Mouse (Mus musculus): ENCODE measurements around the gene Cttnbp2nl. TPM values are rescaled to one million over a fixed set of nuclear protein-coding genes. Genes with fewer than 3 reads are reported as not detected.

The Cttnbp2nl gene
- total RNA-seq, 1 experiment, result 13.5 TPM

DNA sequence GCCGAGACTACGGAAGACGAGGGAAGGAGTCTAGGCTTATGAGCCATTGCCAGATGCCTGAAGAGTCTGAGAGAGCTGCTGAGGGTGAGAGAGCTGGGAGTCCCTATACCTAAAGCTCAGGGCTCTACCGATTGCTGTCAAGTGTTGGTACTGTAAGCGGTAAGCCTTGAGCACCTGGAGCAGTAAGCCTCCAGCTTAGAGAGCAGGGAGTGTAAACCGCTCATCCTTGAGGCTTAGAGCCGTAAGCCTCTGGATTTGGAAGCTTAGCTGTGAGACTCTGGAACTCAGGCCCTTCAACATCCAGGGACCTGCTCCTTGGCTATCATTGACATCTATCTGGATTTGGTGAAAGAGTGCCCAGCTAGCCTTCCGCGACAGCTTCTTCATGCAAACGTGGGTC is 19.6 kb upstream of the Cttnbp2nl start:
- no peak for TF ChIP-seq MAFK (IDR thresholded peaks at IDR 0.05; ENCODE audit: insufficient read depth, low read depth, low read length)
- TF ChIP-seq ZC3H11A (IDR thresholded peaks at IDR 0.05; ENCODE audit: borderline replicate concordance, low read depth, low read length), result no peak
- no peak for TF ChIP-seq ZNF384 (IDR thresholded peaks at IDR 0.05; ENCODE audit: low read depth, low read length)
- TF ChIP-seq CHD2 (IDR thresholded peaks at IDR 0.05; ENCODE audit: low read depth, low read length), result no peak
- TF ChIP-seq HCFC1 (IDR thresholded peaks at IDR 0.05; ENCODE audit: borderline replicate concordance, insufficient read depth, low read length), result no peak
- H3K9ac ChIP-seq (ENCODE audit: insufficient read depth, low read depth, low read length, poor library complexity, severe bottlenecking), result no peak overlapping the region
- in situ Hi-C loops (cut with MboI; ENCODE audit: low sequenced_read_pairs in 2 of 2, unreplicated experiment in 2 of 2), result loop anchor here in 1 of 2 experiments (25.0 kb wide), 1 partner anchor 310 kb away; no protein-coding TSS in a partner anchor

DNA sequence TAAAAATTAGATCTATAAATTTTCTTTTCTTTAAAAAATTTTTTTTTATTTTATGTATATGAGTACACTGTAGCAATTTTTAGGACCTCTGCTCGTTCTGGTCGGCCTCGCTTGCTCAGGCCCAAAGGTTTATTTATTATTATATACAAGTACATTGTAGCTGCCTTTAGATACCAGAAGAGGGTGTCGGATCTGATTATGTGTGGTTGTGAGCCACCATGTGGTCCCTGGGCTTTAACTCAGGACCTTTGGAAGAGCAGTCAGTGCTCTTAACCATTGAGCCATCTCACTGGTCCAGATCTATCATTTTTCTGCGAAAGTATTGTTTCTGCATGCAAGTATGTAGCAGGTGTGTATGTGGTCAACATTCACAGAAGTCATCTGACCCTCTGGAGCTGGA is 18.3 kb upstream of the Cttnbp2nl start:
- H3K27ac ChIP-seq (ENCODE audit: insufficient read depth, low read depth, low read length, poor library complexity, severe bottlenecking), result no peak overlapping the region
- in situ Hi-C loops (cut with MboI; ENCODE audit: low sequenced_read_pairs in 2 of 2, unreplicated experiment in 2 of 2), result loop anchor here in 1 of 2 experiments (25.0 kb wide), 1 partner anchor 309 kb away; no protein-coding TSS in a partner anchor
- no peak overlapping the region for H3K4me3 ChIP-seq (ENCODE audit: insufficient read depth in 1 of 2, low read depth in 1 of 2, low read length in 2 of 2, poor library complexity in 1 of 2, severe bottlenecking in 1 of 2)
- no peaks in the 10 kb centered on the region for H3K4me1 ChIP-seq (ENCODE audit: control insufficient read depth in 2 of 2, insufficient read depth in 2 of 2, low read length in 2 of 2, poor library complexity in 1 of 2)
- no peaks in the 10 kb centered on the region for H3K36me3 ChIP-seq (ENCODE audit: control insufficient read depth, insufficient read depth, low read length, poor library complexity, severe bottlenecking)
- no peaks in the 10 kb centered on the region for H3K9me3 ChIP-seq (ENCODE audit: control insufficient read depth, insufficient read depth, low read depth, low read length)
- no peak for DNase-seq (ENCODE audit: low read depth, low spot score)
- no peak overlapping the region for H3K9ac ChIP-seq (ENCODE audit: insufficient read depth, low read depth, low read length, poor library complexity, severe bottlenecking)
- TF ChIP-seq ZC3H11A (IDR thresholded peaks at IDR 0.05; ENCODE audit: borderline replicate concordance, low read depth, low read length), result no peak
- TF ChIP-seq HCFC1 (IDR thresholded peaks at IDR 0.05; ENCODE audit: borderline replicate concordance, insufficient read depth, low read length), result no peak
- TF ChIP-seq ZNF384 (IDR thresholded peaks at IDR 0.05; ENCODE audit: low read depth, low read length), result no peak
- no peak for TF ChIP-seq MAFK (IDR thresholded peaks at IDR 0.05; ENCODE audit: insufficient read depth, low read depth, low read length)
- no peak for TF ChIP-seq CHD2 (IDR thresholded peaks at IDR 0.05; ENCODE audit: low read depth, low read length)

More for the DNA sequence above, 19.6 kb upstream of the Cttnbp2nl start:
- Histone ChIP-seq H3K36me3 (ENCODE audit: control insufficient read depth, insufficient read depth, low read length, poor library complexity, severe bottlenecking) (no peaks in the 10 kb centered on the region), H3K4me1 (ENCODE audit: control insufficient read depth in 2 of 2, insufficient read depth in 2 of 2, low read length in 2 of 2, poor library complexity in 1 of 2) (no peaks in the 10 kb centered on the region), H3K27ac (ENCODE audit: insufficient read depth, low read depth, low read length, poor library complexity, severe bottlenecking) (no peak overlapping the region), H3K4me3 (ENCODE audit: insufficient read depth in 1 of 2, low read depth in 1 of 2, low read length in 2 of 2, poor library complexity in 1 of 2, severe bottlenecking in 1 of 2) (no peak overlapping the region), H3K9me3 (ENCODE audit: control insufficient read depth, insufficient read depth, low read depth, low read length) (no peaks in the 10 kb centered on the region)
- no peak for DNase-seq (ENCODE audit: low read depth, low spot score)

DNA sequence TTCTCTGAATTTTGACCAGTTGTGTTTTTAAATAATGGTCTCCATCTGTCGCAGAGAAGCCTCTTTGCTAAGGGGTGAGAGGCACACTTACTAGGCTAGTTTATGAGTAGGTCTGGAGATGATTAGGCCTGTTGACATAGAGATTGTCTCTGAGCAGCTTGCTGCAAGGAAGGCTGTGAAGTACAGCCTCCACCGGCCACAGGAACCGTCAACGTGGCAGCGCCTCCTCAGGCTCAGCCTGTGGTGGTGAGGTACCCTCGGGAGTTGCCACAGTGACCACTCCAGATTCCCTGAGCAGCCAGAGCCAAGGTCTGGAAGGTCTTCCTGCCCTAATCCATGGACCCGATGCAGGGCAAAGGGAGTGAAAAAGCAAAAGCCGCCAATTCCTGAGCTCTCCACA is 17.6 kb upstream of the Cttnbp2nl start:
- H3K27ac ChIP-seq (ENCODE audit: insufficient read depth, low read depth, low read length, poor library complexity, severe bottlenecking), result no peak overlapping the region
- no peak for DNase-seq (ENCODE audit: low read depth, low spot score)

DNA sequence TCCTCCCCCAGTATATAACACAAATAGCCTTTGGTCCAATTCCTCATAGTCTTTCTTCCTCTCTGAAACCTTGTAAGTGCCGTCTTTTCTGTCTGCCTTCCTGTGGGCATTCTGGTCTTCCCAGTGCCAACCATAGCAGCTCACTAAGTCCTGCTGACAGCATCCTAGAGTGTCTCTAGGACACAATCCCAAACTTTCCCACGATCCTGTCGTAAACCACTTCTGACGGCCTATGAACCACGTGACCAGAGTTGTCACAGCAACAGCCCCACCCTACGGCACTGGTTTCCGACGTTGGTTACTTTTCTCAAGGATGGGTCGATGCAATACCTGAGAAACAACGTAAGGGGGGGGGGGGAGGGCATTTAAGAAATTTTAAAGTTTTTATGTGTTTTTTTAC is 13.6 kb upstream of the Cttnbp2nl start, which contains the start of gene 4930564D02Rik:
TSS of gene 4930564D02Rik (plus strand) at position 301 of the 400 bp plus-strand sequence.
- Histone ChIP-seq H3K36me3 (ENCODE audit: control insufficient read depth, insufficient read depth, low read length, poor library complexity, severe bottlenecking) (no peaks in the 10 kb centered on the region), H3K4me1 (ENCODE audit: control insufficient read depth in 2 of 2, insufficient read depth in 2 of 2, low read length in 2 of 2, poor library complexity in 1 of 2) (no peaks in the 10 kb centered on the region), H3K4me3 (ENCODE audit: insufficient read depth in 1 of 2, low read depth in 1 of 2, low read length in 2 of 2, poor library complexity in 1 of 2, severe bottlenecking in 1 of 2) (no peak within 1 kb of the TSS), H3K9ac (ENCODE audit: insufficient read depth, low read depth, low read length, poor library complexity, severe bottlenecking) (no peak within 1 kb of the TSS), H3K27ac (ENCODE audit: insufficient read depth, low read depth, low read length, poor library complexity, severe bottlenecking) (no peak within 1 kb of the TSS), H3K9me3 (ENCODE audit: control insufficient read depth, insufficient read depth, low read depth, low read length) (no peaks in the 10 kb centered on the region)
- TF ChIP-seq ZNF384 (IDR thresholded peaks at IDR 0.05; ENCODE audit: low read depth, low read length) (no peak), HCFC1 (IDR thresholded peaks at IDR 0.05; ENCODE audit: borderline replicate concordance, insufficient read depth, low read length) (no peak), ZC3H11A (IDR thresholded peaks at IDR 0.05; ENCODE audit: borderline replicate concordance, low read depth, low read length) (no peak)
- in situ Hi-C loops (cut with MboI; ENCODE audit: low sequenced_read_pairs in 2 of 2, unreplicated experiment in 2 of 2), result loop anchor here in 1 of 2 experiments (25.0 kb wide), 1 partner anchor 304 kb away; no protein-coding TSS in a partner anchor
- no peak for DNase-seq (ENCODE audit: low read depth, low spot score)

More for the DNA sequence above, 17.6 kb upstream of the Cttnbp2nl start:
- Histone ChIP-seq H3K4me1 (ENCODE audit: control insufficient read depth in 2 of 2, insufficient read depth in 2 of 2, low read length in 2 of 2, poor library complexity in 1 of 2) (no peaks in the 10 kb centered on the region), H3K9me3 (ENCODE audit: control insufficient read depth, insufficient read depth, low read depth, low read length) (no peaks in the 10 kb centered on the region), H3K36me3 (ENCODE audit: control insufficient read depth, insufficient read depth, low read length, poor library complexity, severe bottlenecking) (no peaks in the 10 kb centered on the region), H3K9ac (ENCODE audit: insufficient read depth, low read depth, low read length, poor library complexity, severe bottlenecking) (no peak overlapping the region), H3K4me3 (ENCODE audit: insufficient read depth in 1 of 2, low read depth in 1 of 2, low read length in 2 of 2, poor library complexity in 1 of 2, severe bottlenecking in 1 of 2) (no peak overlapping the region)
- TF ChIP-seq MAFK (IDR thresholded peaks at IDR 0.05; ENCODE audit: insufficient read depth, low read depth, low read length) (no peak), ZNF384 (IDR thresholded peaks at IDR 0.05; ENCODE audit: low read depth, low read length) (no peak), ZC3H11A (IDR thresholded peaks at IDR 0.05; ENCODE audit: borderline replicate concordance, low read depth, low read length) (no peak), CHD2 (IDR thresholded peaks at IDR 0.05; ENCODE audit: low read depth, low read length) (no peak), HCFC1 (IDR thresholded peaks at IDR 0.05; ENCODE audit: borderline replicate concordance, insufficient read depth, low read length) (no peak)
- in situ Hi-C loops (cut with MboI; ENCODE audit: low sequenced_read_pairs in 2 of 2, unreplicated experiment in 2 of 2), result loop anchor here in 1 of 2 experiments (25.0 kb wide), 1 partner anchor 308 kb away; no protein-coding TSS in a partner anchor

Measured in ES-E14 (cell line).